Mouse (Mus musculus) adrenal gland, postnatal 14 days (tissue): ENCODE results near the gene Tbcel. TPM values are rescaled to one million over a fixed set of nuclear protein-coding genes. Genes with fewer than 3 reads are reported as not detected.

Experiments used
- DNase-seq: peaks from one replicate; pipeline ENCODE4 v3.0.0; 2021; ENCODE audit warnings: mixed read lengths
- long read RNA-seq, 2 experiments: library from polyadenylated mRNA; stranded (forward); transcript quantifications; one replicate each; pipeline ENCODE4 v2.0.0; 2021
- total RNA-seq: library from RNA; stranded (reverse); gene quantifications from 2 replicates; pipeline ENCODE4 v1.2.3, GENCODE M21; 2021

Tbcel gene
- 43.2 and 51.3 TPM in 2 replicates for total RNA-seq
- long read RNA-seq, experiment 1, full-length matches to known transcripts = 10 of 18 reads
- long read RNA-seq, experiment 1, partial matches to known transcripts = 0 of 18 reads
- long read RNA-seq, experiment 1, other reads (novel, unspliced or antisense) = 8 of 18 reads
- long read RNA-seq, experiment 2, full-length matches to known transcripts = 3 of 11 reads
- long read RNA-seq, experiment 2, partial matches to known transcripts = 0 of 11 reads
- long read RNA-seq, experiment 2, other reads (novel, unspliced or antisense) = 8 of 11 reads

DNA sequence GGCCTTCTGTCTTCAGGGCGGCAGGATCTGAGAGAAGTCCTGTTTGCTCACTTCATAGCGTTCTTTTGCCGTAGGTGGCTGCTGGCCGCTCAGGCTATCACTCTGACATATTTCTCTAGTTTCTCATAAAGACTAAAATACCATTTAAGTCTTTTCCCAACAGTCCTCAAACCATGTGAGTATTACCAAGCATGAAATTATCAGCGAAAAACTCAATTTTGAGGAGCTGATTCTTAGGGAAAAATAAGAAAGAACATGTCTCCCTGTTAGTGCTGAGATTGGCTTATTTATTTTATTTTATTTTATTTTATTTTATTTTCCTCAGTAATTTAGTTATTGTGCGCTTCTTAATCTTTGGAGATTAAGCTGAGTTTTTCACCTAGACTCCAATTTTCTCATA lies at the start of gene Tbcel:
Gene Tbcel (minus strand): TSS at position 101 of the 400 bp plus-strand sequence.
- no peak for DNase-seq

- no peak for DNase-seq
Observed at GRCm38 (mm10) chr9:42555186-42555585, 47.6 kb upstream of the Tbcel start.

GRCm38 (mm10) chr9:42550116-42550515 lies 42.5 kb upstream of the Tbcel start:
- peak; percentile 89 for DNase-seq

- no peak for DNase-seq
Observed at GRCm38 (mm10) chr9:42548981-42549380, 41.4 kb upstream of the Tbcel start.

DNA sequence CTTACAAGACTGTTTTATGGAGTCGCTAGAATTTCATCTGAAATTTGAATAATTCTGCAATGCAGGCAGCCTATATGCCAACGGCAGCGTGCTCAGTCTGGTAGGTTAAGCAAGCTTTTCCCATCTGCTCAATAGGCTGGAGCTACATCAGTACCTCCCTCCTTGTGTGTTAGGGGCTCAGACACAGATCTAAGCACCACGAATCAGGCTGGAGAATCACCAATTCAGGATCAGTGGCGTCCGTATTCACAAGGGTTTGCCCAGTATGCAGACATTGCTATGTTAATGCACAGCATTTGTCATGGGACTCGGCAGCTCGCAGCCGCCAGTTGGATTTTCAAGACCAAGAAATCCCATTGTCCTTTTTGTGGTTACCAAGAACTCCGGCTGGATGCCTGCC lies 36.9 kb upstream of the Tbcel start:
- DNase-seq = no peak

DNA sequence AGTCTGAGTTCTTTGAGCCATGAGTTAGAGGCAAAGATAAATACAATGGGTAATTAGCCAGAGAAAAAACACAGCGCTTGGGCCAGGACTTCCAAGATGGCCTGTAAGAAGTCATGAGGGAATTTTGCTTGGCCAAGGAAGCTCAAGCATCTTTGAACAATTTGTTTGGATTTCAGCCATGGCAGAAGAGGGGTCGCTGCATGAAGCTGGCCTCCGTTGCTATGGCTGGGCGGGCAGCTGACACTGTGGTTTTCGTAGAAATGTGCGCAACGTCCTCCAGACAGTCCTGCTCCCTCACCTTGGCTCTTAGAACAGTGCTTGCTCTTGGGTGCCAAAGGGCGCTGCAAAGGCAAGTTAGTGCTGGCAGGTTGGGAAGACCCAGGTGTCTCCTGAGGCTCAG lies 25.9 kb upstream of the Tbcel start:
- no peak for DNase-seq

- no peak for DNase-seq
Observed at GRCm38 (mm10) chr9:42533041-42533440, 25.4 kb upstream of the Tbcel start.

GRCm38 (mm10) chr9:42531951-42532350 lies 24.3 kb upstream of the Tbcel start:
- DNase-seq = peak; percentile 33

- DNase-seq = no peak
Observed at GRCm38 (mm10) chr9:42530221-42531152, 22.9 kb upstream of the Tbcel start.

DNA sequence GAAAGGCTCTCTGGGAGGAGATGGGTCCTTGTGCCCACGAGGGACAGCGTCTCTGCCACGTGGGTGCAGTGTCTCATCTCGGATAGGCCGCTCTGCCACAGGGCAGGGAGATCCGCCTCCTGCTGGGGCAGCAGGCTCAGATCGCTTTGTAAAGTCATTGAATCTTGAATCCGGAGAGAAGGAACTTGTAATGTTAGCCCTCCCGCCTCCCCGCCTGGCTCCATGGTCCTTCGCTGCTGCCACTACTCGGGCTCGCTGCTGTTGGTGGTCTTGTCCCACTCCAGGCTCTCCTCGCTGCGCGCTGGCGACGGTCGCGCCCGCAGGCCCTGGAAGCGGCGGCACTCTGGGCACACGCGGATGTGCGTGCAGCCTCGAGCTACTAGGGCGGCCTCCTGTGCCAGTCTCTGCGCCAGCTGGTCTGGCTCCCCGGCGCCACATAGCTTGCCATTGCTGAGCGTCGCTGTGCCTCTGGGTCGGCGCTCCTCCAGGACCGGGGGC lies 13.0 kb upstream of the Tbcel start:
- DNase-seq = peak; percentile 75

- peak; percentile 7 for DNase-seq
Observed at GRCm38 (mm10) chr9:42518163-42518562, 10.6 kb upstream of the Tbcel start.

DNA sequence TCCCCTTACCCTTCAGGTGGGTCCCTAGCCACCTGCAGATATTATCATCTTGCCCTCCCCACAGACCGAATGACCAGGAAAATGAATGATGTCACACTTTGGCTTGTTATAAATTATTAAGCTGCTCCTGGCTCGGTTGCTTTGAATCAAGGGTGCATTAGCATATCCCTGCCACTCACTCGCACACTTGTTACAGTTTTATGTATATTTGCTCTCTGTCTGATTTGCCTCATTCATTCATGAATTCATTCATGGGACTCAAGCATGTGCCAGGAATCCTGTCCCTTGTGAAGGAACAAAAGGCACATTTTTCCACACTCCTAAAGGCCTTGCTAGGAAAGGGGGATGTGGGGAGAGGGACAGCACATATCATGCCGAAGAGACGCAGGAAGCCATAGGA lies 5.5 kb upstream of the Tbcel start:
- DNase-seq = no peak

- DNase-seq = no peak
Observed at GRCm38 (mm10) chr9:42512312-42512711, 4.7 kb upstream of the Tbcel start.

GRCm38 (mm10) chr9:42508235-42508634 lies 626 bp upstream of the Tbcel start:
- DNase-seq = no peak

GRCm38 (mm10) chr9:42507022-42507421 lies 587 bp downstream of the Tbcel start:
- no peak for DNase-seq

- DNase-seq = no peak
Observed at GRCm38 (mm10) chr9:42504971-42505510, 2.6 kb downstream of the Tbcel start.

DNA sequence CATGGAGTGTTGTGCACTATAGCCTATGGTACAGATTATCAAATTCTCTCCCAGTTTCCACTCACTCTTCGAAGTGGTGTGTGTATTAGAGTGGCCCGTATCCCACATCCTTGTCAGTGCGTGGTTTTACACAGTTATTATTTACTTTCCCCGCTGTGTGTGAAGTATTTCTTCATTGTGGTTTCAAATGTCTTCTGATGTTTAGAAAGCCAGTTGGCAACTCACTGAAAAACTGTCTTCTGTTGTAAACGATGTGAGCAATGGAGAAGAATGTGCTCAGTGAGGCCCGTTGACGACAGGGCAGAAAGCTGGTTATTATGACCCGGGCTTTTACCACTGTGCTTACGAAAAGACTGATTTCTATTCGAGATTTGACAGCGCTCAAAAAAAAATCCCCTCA lies 3.0 kb downstream of the Tbcel start:
- no peak for DNase-seq

DNA sequence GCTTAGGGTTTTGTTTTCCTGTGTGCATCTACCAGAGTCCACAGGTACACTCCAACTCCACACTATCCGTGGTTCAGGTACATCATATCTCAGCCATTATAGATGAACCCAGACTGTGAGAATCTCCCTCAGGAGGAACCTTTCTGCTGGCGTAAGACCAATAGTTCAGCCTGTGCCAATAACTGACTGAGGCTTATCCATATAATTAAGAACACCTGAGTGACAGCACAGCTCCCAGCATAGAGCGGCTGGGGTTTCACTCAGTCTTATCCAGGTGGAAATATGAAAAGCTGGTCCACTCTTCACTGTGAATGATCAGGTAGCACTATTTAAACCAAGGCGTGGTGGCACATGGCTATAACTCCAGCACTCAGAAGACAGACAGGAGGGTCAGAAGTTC lies 3.9 kb downstream of the Tbcel start:
- DNase-seq = no peak

DNA sequence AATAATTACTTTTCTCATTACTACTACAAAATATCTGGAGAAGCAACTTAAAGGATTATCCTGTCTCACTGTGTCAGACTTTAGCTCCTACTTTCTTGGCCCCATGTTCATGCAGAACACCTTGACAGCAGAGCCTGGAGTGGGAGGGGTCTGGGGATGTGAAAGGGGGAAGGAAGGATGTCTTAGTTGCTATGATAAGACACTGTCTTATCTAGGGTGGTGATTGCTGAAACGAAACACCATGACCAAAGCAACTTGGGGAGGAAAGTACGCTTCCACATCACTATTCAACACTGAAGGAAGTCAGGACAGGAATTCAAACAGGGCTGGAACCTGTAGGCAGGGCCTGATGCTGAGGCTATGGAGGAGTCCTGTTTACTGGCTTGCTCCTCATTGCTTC lies 11.3 kb downstream of the Tbcel start:
- DNase-seq = no peak

DNA sequence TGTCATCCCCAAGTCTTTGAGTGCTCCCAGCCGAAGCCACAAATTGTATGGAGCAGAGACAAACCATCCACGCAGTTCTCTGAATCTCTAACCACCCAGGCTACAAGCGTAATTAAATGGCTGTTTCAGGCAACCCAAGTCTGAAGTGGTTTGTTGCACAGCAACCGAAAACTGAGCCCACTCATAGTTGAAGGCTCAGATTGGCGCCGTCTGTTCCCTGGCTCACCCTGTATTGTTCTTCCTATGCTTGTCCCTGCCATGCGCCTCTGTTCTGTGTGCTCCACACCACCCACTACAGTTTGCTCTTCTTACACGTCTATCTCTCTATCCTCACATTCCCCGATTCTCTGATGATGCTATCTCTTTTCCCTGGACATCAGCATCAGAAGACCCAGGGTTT lies 15.8 kb downstream of the Tbcel start:
- DNase-seq = no peak

- no peak for DNase-seq
Observed at GRCm38 (mm10) chr9:42490589-42491382, 16.8 kb downstream of the Tbcel start.

- no peak for DNase-seq
Observed at GRCm38 (mm10) chr9:42488071-42488470, 19.5 kb downstream of the Tbcel start.
